ENCODE assay signal across 17 mouse cellular contexts in genomic region chr5:36165424-36166302, GRCm38 (mm10). TPM values are rescaled to one million over a fixed set of nuclear protein-coding genes. Genes with fewer than 3 reads are reported as not detected.
DNase-seq lines count a peak whose midpoint lies in the region; ATAC-seq and TF ChIP-seq lines count a peak whose summit lies in the region.
"Had no signal": no experiment of that assay in that cellular context is flagged by ENCODE, and none has a peak within 500 bp of the region (broad histone marks: within the 10 kb centered on the region; RNA-seq: fewer than 3 reads in every experiment).

No protein-coding gene starts in this region.

- TF ChIP-seq CTCF in gastrocnemius, adult 2 months (IDR thresholded peaks at IDR 0.05) = 0 out of 2 replicates have a peak, but pooled peaks have one; percentile 4
- TF ChIP-seq CTCF in kidney, adult 2 months (conservative IDR thresholded peaks at IDR 0.05; ENCODE audit: insufficient read depth, insufficient read length, low read depth, low read length) = no peak

- no peak for TF ChIP-seq POLR2A in kidney, adult 2 months (IDR thresholded peaks at IDR 0.05; ENCODE audit: low read depth, low read length)

- peak; percentile 51 for DNase-seq in gastrocnemius, adult 2 months
- no peak for DNase-seq in gastrocnemius, postnatal 36 days
- peak; percentile 76 for DNase-seq in 3134 (ENCODE audit: extremely low read depth, insufficient read length, low spot score)
- no peak for DNase-seq in kidney, adult 2 months
- DNase-seq in natural killer cell, adult 2 months (ENCODE audit: low spot score in 2 of 2) = no peak
- DNase-seq: kidney, postnatal 14 days; layer of hippocampus, postnatal 36 days had no signal

- peak overlapping the region; percentile 43 for H3K27ac ChIP-seq in gastrocnemius, adult 2 months
- 0 out of 2 replicates have a peak overlapping the region, but pooled peaks have one; percentile 7 for H3K27ac ChIP-seq in embryonic facial prominence, embryonic 13.5 days
- peak overlapping the region; percentile 65 for H3K27ac ChIP-seq in midbrain, embryonic 13.5 days
- H3K27ac ChIP-seq in kidney, adult 2 months (ENCODE audit: insufficient read depth, low read depth, low read length) = no peak overlapping the region
- H3K27ac ChIP-seq: heart, embryonic 10.5 days; liver, embryonic 15.5 days had no signal

- no peaks in the 10 kb centered on the region for H3K9me3 ChIP-seq in embryonic facial prominence, embryonic 13.5 days
- no peaks in the 10 kb centered on the region for H3K9me3 ChIP-seq in midbrain, embryonic 13.5 days
- H3K9me3 ChIP-seq: heart, embryonic 10.5 days; liver, embryonic 15.5 days had no signal

- peaks cover 3% of the 10 kb centered on the region; the same call in 1 of the 2 replicates for H3K27me3 ChIP-seq in embryonic facial prominence, embryonic 13.5 days
- 0 out of 2 replicates have a peak, but pooled peaks cover 3% of the 10 kb centered on the region for H3K27me3 ChIP-seq in midbrain, embryonic 13.5 days
- no peaks in the 10 kb centered on the region for H3K27me3 ChIP-seq in kidney, adult 2 months (replicated peaks; ENCODE audit: control insufficient read depth, insufficient read depth, low read length)
- H3K27me3 ChIP-seq: liver, embryonic 15.5 days had no signal

- no peak overlapping the region for H3K4me3 ChIP-seq in gastrocnemius, adult 2 months
- H3K4me3 ChIP-seq in embryonic facial prominence, embryonic 13.5 days = no peak overlapping the region
- no peak overlapping the region for H3K4me3 ChIP-seq in midbrain, embryonic 13.5 days (replicated peaks)
- no peak overlapping the region for H3K4me3 ChIP-seq in kidney, adult 2 months (ENCODE audit: insufficient read depth, low read depth, low read length)
- H3K4me3 ChIP-seq: heart, embryonic 10.5 days; liver, embryonic 15.5 days had no signal

- H3K4me1 ChIP-seq in embryonic facial prominence, embryonic 13.5 days = peaks cover 22% of the 10 kb centered on the region
- peaks cover 41% of the 10 kb centered on the region for H3K4me1 ChIP-seq in midbrain, embryonic 13.5 days (replicated peaks)
- no peaks in the 10 kb centered on the region for H3K4me1 ChIP-seq in kidney, adult 2 months (ENCODE audit: control insufficient read depth, insufficient read depth, low read length)
- H3K4me1 ChIP-seq: liver, embryonic 15.5 days had no signal

- H3K36me3 ChIP-seq in embryonic facial prominence, embryonic 13.5 days = no peaks in the 10 kb centered on the region
- H3K36me3 ChIP-seq in midbrain, embryonic 13.5 days = no peaks in the 10 kb centered on the region
- H3K36me3 ChIP-seq in kidney, adult 2 months (ENCODE audit: control insufficient read depth, insufficient read depth, low read length) = no peaks in the 10 kb centered on the region
- H3K36me3 ChIP-seq: heart, embryonic 10.5 days; liver, embryonic 15.5 days had no signal

- no peak overlapping the region for H3K4me2 ChIP-seq in embryonic facial prominence, embryonic 13.5 days
- H3K4me2 ChIP-seq in midbrain, embryonic 13.5 days (replicated peaks) = no peak overlapping the region
- H3K4me2 ChIP-seq: liver, embryonic 15.5 days had no signal

- 67% methylated on average over 21 of the region's 21 CpGs for WGBS in embryonic facial prominence, embryonic 13.5 days
- 57% methylated on average over 21 of the region's 21 CpGs for WGBS in midbrain, embryonic 13.5 days
- 78% methylated on average over 21 of the region's 21 CpGs for WGBS in kidney, adult 2 months

- no peak overlapping the region for H3K9ac ChIP-seq in embryonic facial prominence, embryonic 13.5 days
- H3K9ac ChIP-seq in midbrain, embryonic 13.5 days (replicated peaks) = peak overlapping the region; percentile 19; the same call in 1 of the 2 replicates
- H3K9ac ChIP-seq: liver, embryonic 15.5 days had no signal

- intact Hi-C loops in gastrocnemius, adult 2 months (cut with DNase I) = no loop called here
- intact Hi-C loops in gastrocnemius, postnatal 36 days (cut with DNase I) = no loop called here

- peak; percentile 54; the same call in 1 of the 2 replicates for ATAC-seq in embryonic facial prominence, embryonic 13.5 days (ENCODE audit: insufficient number of reproducible peaks, insufficient read depth, low FRiP score, low TSS enrichment, low read depth)
- peak; percentile 56 for ATAC-seq in midbrain, embryonic 13.5 days
- ATAC-seq: activated CD4-positive, CD25-positive, alpha-beta regulatory T cell, adult 4 months; CD4-positive, CD25-positive, alpha-beta regulatory T cell, adult 4 months; intestine, postnatal 0 days had no signal

RNA-seq across cellular contexts. Expression of gene Psapl1, which starts 38.2 kb away (rescaled TPM):
- not detected for total RNA-seq in gastrocnemius, adult 2 months (2021)
- total RNA-seq in gastrocnemius, postnatal 36 days (2021) = not detected
- polyA plus RNA-seq in embryonic facial prominence, embryonic 13.5 days (2015; fragmentation: Nextera tagmentation; extraction: Ambion mirVana) = 1.4 and 2.3 TPM in 2 replicates
- 0.09 and 0.13 TPM in 2 replicates for polyA plus RNA-seq in midbrain, embryonic 13.5 days (2015; fragmentation: Nextera tagmentation; extraction: Ambion mirVana)
- polyA plus RNA-seq in kidney, adult 2 months (2012; rRNA removed) = 0.05 TPM in 1 of 2 replicates, not detected in the other
- total RNA-seq: adrenal gland, postnatal 4 days; heart, postnatal 25 days; layer of hippocampus, postnatal 36 days had no signal
- polyA plus RNA-seq: activated CD4-positive, CD25-positive, alpha-beta regulatory T cell, adult 4 months; CD4-positive, CD25-positive, alpha-beta regulatory T cell, adult 4 months; cortical plate, adult 2 months had no signal

Comparison
In these comparisons a context has a peak if more than half of its experiments do, and no peak if none do; other contexts are left out.
1. DNase-seq: peak in gastrocnemius, adult 2 months (single experiment) and 3134 (single experiment); none in gastrocnemius, postnatal 36 days (0 of 2), kidney, adult 2 months (single experiment) and natural killer cell, adult 2 months (0 of 2).